Mouse (Mus musculus): Measurements from ENCODE around the gene Lrriq3.

The Lrriq3 gene

GRCm38 (mm10) chr3:155093116-155093956 is at the start of gene Lrriq3, which contains the start of gene Fpgt:
Gene Lrriq3, plus strand, starts transcription at chr3:155093434.
Gene Fpgt, minus strand, starts transcription at chr3:155093403.
- DNase-seq (ENCODE audit: low read depth), result peak; percentile 93

- no peak for DNase-seq (ENCODE audit: low read depth)
Observed at GRCm38 (mm10) chr3:155052021-155052420, 41.2 kb upstream of the Lrriq3 start.

- no peak for DNase-seq (ENCODE audit: low read depth)
Observed at GRCm38 (mm10) chr3:155053189-155053588, 40.0 kb upstream of the Lrriq3 start.

GRCm38 (mm10) chr3:155055231-155055916 is 37.9 kb upstream of the Lrriq3 start, which contains the start of gene Tnni3k:
Gene Tnni3k, minus strand, starts transcription at chr3:155055407.
- no peak for DNase-seq (ENCODE audit: low read depth)

GRCm38 (mm10) chr3:155056606-155057005 is 36.6 kb upstream of the Lrriq3 start:
- no peak for DNase-seq (ENCODE audit: low read depth)

- DNase-seq (ENCODE audit: low read depth), result no peak
Observed at GRCm38 (mm10) chr3:155057566-155057965, 35.7 kb upstream of the Lrriq3 start.

- no peak for DNase-seq (ENCODE audit: low read depth)
Observed at GRCm38 (mm10) chr3:155058800-155059448, 34.3 kb upstream of the Lrriq3 start.

GRCm38 (mm10) chr3:155059449-155059822 is 33.8 kb upstream of the Lrriq3 start:
- no peak for DNase-seq (ENCODE audit: low read depth)

- DNase-seq (ENCODE audit: low read depth), result no peak
Observed at GRCm38 (mm10) chr3:155077908-155078307, 15.3 kb upstream of the Lrriq3 start.

GRCm38 (mm10) chr3:155092081-155092480 is 1.2 kb upstream of the Lrriq3 start:
- DNase-seq (ENCODE audit: low read depth), result no peak

GRCm38 (mm10) chr3:155099266-155099665 is 6.0 kb downstream of the Lrriq3 start:
- DNase-seq (ENCODE audit: low read depth), result no peak

GRCm38 (mm10) chr3:155105957-155106356 is 12.7 kb downstream of the Lrriq3 start:
- DNase-seq (ENCODE audit: low read depth), result no peak

- no peak for DNase-seq (ENCODE audit: low read depth)
Observed at GRCm38 (mm10) chr3:155137737-155138136, 44.5 kb downstream of the Lrriq3 start.

GRCm38 (mm10) chr3:155141047-155141446 is 47.8 kb downstream of the Lrriq3 start:
- no peak for DNase-seq (ENCODE audit: low read depth)

GRCm38 (mm10) chr3:155144368-155144767 is 51.1 kb downstream of the Lrriq3 start:
- no peak for DNase-seq (ENCODE audit: low read depth)

GRCm38 (mm10) chr3:155161842-155162241 is 68.6 kb downstream of the Lrriq3 start:
- DNase-seq (ENCODE audit: low read depth), result no peak

GRCm38 (mm10) chr3:155180303-155180902 is 87.2 kb downstream of the Lrriq3 start:
- no peak for DNase-seq (ENCODE audit: low read depth)

GRCm38 (mm10) chr3:155186456-155186855 is 93.2 kb downstream of the Lrriq3 start:
- no peak for DNase-seq (ENCODE audit: low read depth)

- DNase-seq (ENCODE audit: low read depth), result no peak
Observed at GRCm38 (mm10) chr3:155188857-155189256, 95.6 kb downstream of the Lrriq3 start.

GRCm38 (mm10) chr3:155234919-155235318 is 141.7 kb downstream of the Lrriq3 start:
- no peak for DNase-seq (ENCODE audit: low read depth)

GRCm38 (mm10) chr3:155235502-155235901 is 142.3 kb downstream of the Lrriq3 start:
- DNase-seq (ENCODE audit: low read depth), result peak; percentile 5
